Mouse (Mus musculus) hindlimb bud, embryonic 11.5 days (tissue): ENCODE results near the gene Prame.
A peak's percentile ranks its signal among the peaks of the same experiment; 100 is the strongest.
"Not testable (repeated sequence)": the region's sequence is repeated elsewhere in the genome, so short reads cannot be mapped to it uniquely, and the experiment has no call there.

Experiments
- DNase-seq: peaks from one replicate; pipeline ENCODE4 v3.0.0-alpha.2; 2012; ENCODE audit warnings: low read depth, low spot score; ENCODE audit errors: extremely low spot score

The Prame gene

DNA sequence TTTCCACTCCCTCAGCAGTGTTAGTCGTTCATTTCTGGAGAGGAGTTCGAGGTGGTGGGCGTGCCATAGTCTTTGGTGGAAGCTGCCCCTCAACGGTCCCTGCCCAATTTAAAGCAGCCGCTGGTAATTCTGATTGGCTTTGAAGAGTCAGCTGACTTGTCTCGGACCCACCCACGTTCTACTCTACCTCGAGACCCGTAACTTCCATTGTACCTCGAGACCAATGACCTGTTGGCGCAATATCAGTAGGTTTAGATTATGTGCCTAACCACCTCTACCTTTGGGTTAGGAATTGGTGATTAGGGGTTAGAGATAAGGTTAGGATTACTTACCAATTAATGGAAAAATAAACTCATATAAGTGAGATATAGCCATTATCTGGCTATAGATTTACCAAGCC lies at the start of gene Prame:
Gene Prame (minus strand): TSS at position 101 of the 400 bp plus-strand sequence.
- DNase-seq, result no peak

DNA sequence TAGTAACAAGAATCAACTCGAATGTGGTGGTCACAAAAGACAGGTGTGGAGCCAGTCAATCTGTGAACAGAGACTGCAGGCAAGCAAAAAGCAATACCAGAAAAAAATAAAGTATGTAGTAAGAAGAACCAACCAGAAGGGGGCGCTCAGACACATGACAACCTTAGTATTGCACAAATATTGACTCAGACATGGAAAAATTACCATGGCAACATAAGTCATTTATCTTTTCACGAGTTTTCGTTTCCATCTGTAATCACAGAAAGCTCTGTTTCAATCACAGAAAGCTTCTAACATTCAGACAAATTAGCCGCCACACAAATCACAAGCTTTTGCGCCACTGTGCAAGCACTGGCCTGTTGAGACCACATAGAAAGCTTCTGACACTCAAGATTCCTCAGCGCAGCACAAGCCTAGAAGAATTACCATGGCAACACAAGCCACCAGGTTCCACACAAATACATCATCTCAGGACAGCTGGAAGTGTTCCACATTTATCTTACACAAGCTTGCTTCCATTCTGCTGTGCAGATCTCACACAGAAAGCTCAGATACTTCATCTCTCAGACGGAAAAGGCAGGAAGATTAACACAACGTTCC lies 24.8 kb upstream of the Prame start:
- DNase-seq, result peak; percentile 10

DNA sequence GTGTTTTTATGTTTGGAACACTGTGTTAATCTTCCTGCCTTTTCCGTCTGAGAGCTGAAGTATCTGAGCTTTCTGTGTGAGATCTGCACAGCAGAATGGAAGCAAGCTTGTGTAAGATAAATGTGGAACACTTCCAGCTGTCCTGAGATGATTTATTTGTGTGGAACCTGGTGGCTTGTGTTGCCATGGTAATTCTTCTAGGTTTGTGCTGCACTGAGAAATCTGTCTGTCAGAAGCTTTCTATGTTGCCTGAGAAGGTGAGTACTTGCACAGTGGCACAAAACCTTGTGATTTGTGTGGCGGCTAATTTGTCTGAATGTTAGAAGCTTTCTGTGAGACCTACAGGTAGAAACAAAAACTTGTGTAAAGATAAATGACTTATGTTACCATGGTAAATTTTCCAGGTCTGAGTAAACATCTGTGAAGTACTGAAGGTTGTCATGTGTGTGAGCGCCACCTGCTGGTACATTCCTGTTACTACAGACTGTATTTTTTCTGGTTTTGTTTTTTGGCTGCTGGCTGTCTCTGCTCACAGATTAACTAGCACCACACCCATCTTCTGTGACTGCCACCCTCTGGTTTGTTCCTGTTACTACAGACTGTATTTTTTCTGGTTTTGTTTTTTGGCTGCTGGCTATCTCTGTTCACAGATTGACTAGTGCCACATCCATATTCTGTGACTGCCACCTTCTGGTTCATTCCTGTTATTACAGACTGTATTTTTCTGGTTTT lies 26.0 kb downstream of the Prame start:
- DNase-seq, result peak; percentile 0

DNA sequence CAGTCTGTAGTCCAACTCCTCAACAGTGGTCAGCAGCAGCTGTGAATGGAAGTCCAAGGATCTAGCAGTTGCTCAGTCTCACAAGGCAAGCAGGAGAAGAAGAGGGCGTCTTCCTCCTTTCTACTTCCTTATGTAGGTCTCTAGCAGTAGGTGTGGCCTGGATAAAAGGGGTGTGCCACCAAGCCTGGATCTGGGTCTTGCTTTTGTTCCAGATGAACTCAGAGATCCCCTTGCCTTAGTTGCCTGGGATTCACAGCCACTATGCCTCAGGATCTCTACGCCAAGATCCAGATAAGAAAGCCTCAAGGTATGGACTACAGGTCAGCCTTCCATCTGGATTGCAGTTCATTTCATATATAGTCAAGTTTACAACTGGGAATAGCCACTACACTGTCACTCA lies 28.8 kb downstream of the Prame start, which contains the start of gene Nxf7:
Gene Nxf7 (minus strand): TSS at position 101 of the 400 bp plus-strand sequence.
- DNase-seq, result no peak

DNA sequence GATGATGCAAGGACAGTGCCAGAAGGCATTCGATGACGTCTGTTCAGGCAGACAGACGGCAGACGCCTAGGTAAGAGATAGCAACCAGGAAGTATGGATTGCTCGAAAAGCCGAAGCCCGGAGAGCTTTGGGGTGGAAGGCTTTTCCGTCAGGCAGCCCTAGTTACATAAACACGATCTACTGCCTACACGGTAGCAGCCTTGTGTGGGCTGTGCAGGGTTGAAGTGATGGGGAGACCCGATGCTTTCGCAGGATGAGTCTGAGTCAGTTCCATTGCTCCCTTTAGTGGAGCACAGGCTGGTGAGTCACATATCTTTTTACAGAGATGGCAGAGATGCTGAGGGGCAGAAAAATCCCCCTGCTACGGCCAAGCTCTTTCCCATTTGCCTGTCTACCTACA lies 29.4 kb downstream of the Prame start:
- DNase-seq, result no peak

DNA sequence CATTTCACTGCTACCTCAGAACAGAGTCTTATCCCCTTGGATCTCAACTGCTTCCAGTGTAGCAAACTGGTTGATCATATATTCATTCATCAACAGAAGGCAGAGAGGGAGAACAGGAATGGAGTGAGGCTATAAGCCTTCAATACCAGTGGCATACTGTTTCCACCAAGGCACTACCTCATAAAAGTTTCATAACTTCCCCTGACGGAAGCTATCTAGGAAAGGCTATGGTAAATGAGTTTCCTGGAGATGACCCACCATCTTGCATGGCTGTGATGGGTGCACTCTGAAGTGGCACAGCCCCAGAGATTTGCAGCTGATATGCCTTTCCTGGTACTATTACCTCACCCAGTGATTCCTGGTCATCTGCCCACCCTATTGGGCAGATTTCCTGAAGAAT lies 51.1 kb downstream of the Prame start:
- no peak for DNase-seq

- DNase-seq, result not testable (repeated sequence)
Observed at GRCm38 (mm10) chrX:135574958-135575628, 52.4 kb downstream of the Prame start.

DNA sequence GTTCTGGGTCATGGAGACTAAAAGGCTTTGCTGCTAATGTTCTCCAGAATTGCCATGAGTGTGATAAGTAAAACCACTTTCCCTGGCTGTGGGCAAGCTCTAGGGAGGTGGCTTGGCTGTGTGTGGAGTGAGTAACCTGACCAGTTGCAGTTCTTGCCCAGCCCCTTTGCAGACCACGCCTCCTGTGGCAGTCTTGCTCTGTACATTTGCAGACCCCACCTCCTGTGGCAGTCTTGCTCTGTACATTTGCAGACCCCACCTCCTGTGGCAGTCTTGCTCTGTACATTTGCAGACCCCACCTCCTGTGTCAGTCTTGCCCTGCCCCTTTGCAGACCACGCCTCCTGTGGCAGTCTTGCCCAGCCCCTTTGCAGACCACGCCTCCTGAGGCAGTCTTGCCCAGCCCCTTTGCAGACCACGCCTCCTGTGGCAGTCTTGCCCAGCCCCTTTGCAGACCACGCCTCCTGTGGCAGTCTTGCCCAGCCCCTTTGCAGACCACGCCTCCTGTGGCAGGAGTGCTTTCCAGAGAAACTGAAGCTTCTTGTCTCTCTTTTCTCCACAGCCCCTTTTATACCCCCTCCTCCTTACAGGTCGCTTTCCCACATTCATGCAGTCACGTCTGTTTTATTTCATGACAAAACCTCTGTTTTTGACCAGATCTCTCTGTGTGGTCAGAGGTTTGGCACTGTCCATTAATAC lies 53.1 kb downstream of the Prame start:
- not testable (repeated sequence) for DNase-seq

DNA sequence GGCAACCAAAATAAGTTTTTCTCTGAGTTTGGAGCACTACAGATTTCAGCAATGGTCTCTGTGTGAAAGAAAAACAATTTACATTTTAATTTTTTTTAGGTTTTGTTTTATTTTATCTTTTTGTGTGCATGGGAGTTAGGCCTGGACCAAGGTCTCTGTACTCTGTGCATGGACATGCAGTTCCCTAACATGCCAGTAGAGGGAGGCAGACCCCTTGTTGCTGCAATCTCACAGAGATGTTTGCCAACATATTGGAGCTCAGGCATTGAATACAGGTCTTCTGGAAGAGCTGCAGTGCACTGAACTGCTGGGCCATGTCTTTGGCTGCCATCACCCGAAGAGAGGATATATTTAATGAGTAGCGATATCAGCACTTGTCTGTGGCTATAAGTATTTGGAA lies 58.0 kb downstream of the Prame start:
- DNase-seq, result not testable (repeated sequence)

- DNase-seq, result not testable (repeated sequence)
Observed at GRCm38 (mm10) chrX:135564934-135565333, 62.6 kb downstream of the Prame start.
